Mouse (Mus musculus) myocyte (in vitro differentiated cells): ENCODE measurements around the gene Akr1c14.

Experiments
- CEBPB ChIP-seq: IDR thresholded peaks from 2 replicates; pipeline ENCODE4 v1.6.1; 2011; ENCODE audit warnings: mild to moderate bottlenecking, moderate library complexity; ENCODE audit not compliant: poor library complexity, insufficient read depth, severe bottlenecking
- E2F4 ChIP-seq: IDR thresholded peaks from one replicate; pipeline ENCODE4 v1.6.1; 2011; ENCODE audit warnings: mild to moderate bottlenecking, control low read depth, moderate library complexity; ENCODE audit not compliant: insufficient read depth
- MAX ChIP-seq: IDR thresholded peaks from one replicate; pipeline ENCODE4 v1.6.1; 2011; ENCODE audit warnings: low read depth, mild to moderate bottlenecking, control low read depth
- MYOD1 ChIP-seq, 3 experiments: IDR thresholded peaks; one replicate each; pipeline ENCODE4 v1.6.1; 2011; ENCODE audit warnings: control low read depth in 2 of 3, low read depth in 2 of 3, mild to moderate bottlenecking in 2 of 3, moderate library complexity in 1 of 3; ENCODE audit not compliant: insufficient read length in 2 of 3, control insufficient read depth in 1 of 3
- POLR2A ChIP-seq: IDR thresholded peaks from one replicate; pipeline ENCODE4 v1.6.1; 2011; ENCODE audit warnings: low read depth, mild to moderate bottlenecking, control low read depth, moderate library complexity; ENCODE audit not compliant: insufficient read length
- TCF12 ChIP-seq: IDR thresholded peaks from one replicate; pipeline ENCODE4 v1.6.1; 2011; ENCODE audit warnings: mild to moderate bottlenecking, control low read depth; ENCODE audit not compliant: poor library complexity, insufficient read depth, severe bottlenecking
- USF1 ChIP-seq: IDR thresholded peaks from one replicate; pipeline ENCODE4 v1.6.1; 2011; ENCODE audit warnings: low read depth, mild to moderate bottlenecking, control low read depth, moderate library complexity

DNA sequence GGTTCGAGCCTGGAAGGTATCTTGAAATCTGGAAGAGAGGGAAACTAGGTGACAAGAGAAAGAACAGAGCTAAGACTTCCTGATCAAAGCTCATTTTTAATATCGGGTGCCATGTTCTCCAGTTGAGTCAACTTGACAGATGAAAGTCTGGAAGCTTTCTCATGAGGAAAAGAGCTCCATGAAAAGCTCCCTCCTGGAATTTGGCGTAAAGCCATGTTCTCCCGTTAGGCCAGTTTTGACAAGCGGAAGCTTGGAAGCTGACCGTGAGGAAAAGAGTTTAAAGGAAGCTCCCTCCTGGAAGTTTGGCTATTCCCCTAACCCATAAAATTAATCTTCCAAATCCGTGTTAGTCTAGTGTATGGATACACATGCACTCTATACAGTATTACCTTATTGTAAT, 74.3 kb downstream of the Akr1c14 start:
- TF ChIP-seq POLR2A = no peak
- no peak for TF ChIP-seq USF1
- no peak for TF ChIP-seq TCF12
- TF ChIP-seq MAX = no peak
- no peak for TF ChIP-seq CEBPB
- no peak for TF ChIP-seq E2F4
- TF ChIP-seq MYOD1 (IDR thresholded peaks at IDR 0.05; ENCODE audit: control insufficient read depth in 1 of 3, insufficient read length in 2 of 3, low read depth in 2 of 3) = no peak
